Mouse (Mus musculus): ENCODE measurements around the gene Gulp1. TPM values are rescaled to one million over a fixed set of nuclear protein-coding genes. Genes with fewer than 3 reads are reported as not detected.

The Gulp1 gene
- polyA plus RNA-seq (2015; fragmentation: Nextera tagmentation; extraction: Ambion mirVana) = 13.4 and 14.2 TPM in 2 replicates

- no peaks in the 10 kb centered on the region for H3K36me3 ChIP-seq
- H3K27ac ChIP-seq (replicated peaks) = peak within 1 kb of the TSS; percentile 90
- H3K27me3 ChIP-seq (replicated peaks) = no peaks in the 10 kb centered on the region
- peak; percentile 60; the same call in 1 of the 2 replicates for ATAC-seq (ENCODE audit: extremely low read depth, insufficient number of reproducible peaks, low FRiP score, low TSS enrichment)
- H3K4me2 ChIP-seq = peak within 1 kb of the TSS; percentile 82
- H3K9ac ChIP-seq = peak within 1 kb of the TSS; percentile 86
- WGBS = under 1% methylated on average over 55 of the region's 55 CpGs
- peak within 1 kb of the TSS; percentile 82 for H3K4me3 ChIP-seq
- peaks cover 35% of the 10 kb centered on the region for H3K4me1 ChIP-seq
- no peaks in the 10 kb centered on the region for H3K9me3 ChIP-seq
These were observed at the start of gene Gulp1 for GRCm38 (mm10) chr1:44551461-44552370. Gulp1 (plus strand) TSS chr1:44551511.

GRCm38 (mm10) chr1:44550261-44550660, 1.1 kb upstream of the Gulp1 start:
- H3K27ac ChIP-seq (replicated peaks) = no peak overlapping the region
- no peak overlapping the region for H3K4me3 ChIP-seq
- no peak overlapping the region for H3K9ac ChIP-seq
- H3K4me2 ChIP-seq = no peak overlapping the region
- H3K9me3 ChIP-seq = no peaks in the 10 kb centered on the region
- ATAC-seq (ENCODE audit: extremely low read depth, insufficient number of reproducible peaks, low FRiP score, low TSS enrichment) = no peak
- H3K4me1 ChIP-seq = peaks cover 35% of the 10 kb centered on the region
- WGBS = 45% methylated on average over 6 of the region's 6 CpGs
- H3K27me3 ChIP-seq (replicated peaks) = no peaks in the 10 kb centered on the region
- H3K36me3 ChIP-seq = no peaks in the 10 kb centered on the region

DNA sequence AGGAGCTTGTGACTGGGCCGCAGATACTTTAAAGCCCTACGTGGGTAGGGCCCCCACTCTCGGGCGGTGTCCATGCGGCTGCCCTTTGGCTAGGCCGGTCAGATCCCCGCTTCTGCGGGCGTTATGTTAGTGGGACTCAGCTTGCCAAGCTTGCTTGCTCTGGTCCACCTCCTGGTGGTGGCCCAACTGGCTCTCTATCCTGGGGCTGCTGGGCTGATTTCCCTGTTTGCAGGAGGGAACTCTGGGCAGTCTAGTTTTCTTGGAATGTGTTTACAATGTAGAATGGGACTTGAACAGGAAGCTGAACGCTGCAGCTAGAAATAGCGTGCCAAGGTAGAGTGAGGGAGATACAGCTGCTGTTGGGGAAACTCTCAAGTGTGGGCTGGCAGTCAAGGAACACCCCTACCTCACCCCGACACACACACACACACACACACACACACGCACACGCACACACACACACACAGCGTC, 1.1 kb downstream of the Gulp1 start:
- peak; percentile 35; the same call in 1 of the 2 replicates for ATAC-seq (ENCODE audit: extremely low read depth, insufficient number of reproducible peaks, low FRiP score, low TSS enrichment)

GRCm38 (mm10) chr1:44553166-44553898, 2.0 kb downstream of the Gulp1 start:
- Histone ChIP-seq H3K4me2 (peak overlapping the region; percentile 82), H3K27me3 (replicated peaks) (no peaks in the 10 kb centered on the region), H3K4me1 (peaks cover 35% of the 10 kb centered on the region), H3K9ac (0 out of 2 replicates have a peak overlapping the region, but pooled peaks have one; percentile 48), H3K36me3 (no peaks in the 10 kb centered on the region), H3K9me3 (no peaks in the 10 kb centered on the region), H3K4me3 (peak overlapping the region; percentile 82), H3K27ac (replicated peaks) (peak overlapping the region; percentile 90)
- 31% methylated on average over 6 of the region's 6 CpGs for WGBS
- ATAC-seq (ENCODE audit: extremely low read depth, insufficient number of reproducible peaks, low FRiP score, low TSS enrichment) = no peak

More for the DNA sequence above, 1.1 kb downstream of the Gulp1 start:
- peak overlapping the region; percentile 90 for H3K27ac ChIP-seq (replicated peaks)
- H3K9me3 ChIP-seq = no peaks in the 10 kb centered on the region
- H3K4me2 ChIP-seq = peak overlapping the region; percentile 82
- WGBS = 9% methylated on average over 15 of the region's 15 CpGs
- peaks cover 35% of the 10 kb centered on the region for H3K4me1 ChIP-seq
- peak overlapping the region; percentile 86 for H3K9ac ChIP-seq
- no peaks in the 10 kb centered on the region for H3K27me3 ChIP-seq (replicated peaks)
- H3K36me3 ChIP-seq = no peaks in the 10 kb centered on the region
- peak overlapping the region; percentile 82 for H3K4me3 ChIP-seq

GRCm38 (mm10) chr1:44567431-44567830, 16.1 kb downstream of the Gulp1 start:
- no peaks in the 10 kb centered on the region for H3K36me3 ChIP-seq
- WGBS = 78% methylated on average over 4 of the region's 4 CpGs
- no peak overlapping the region for H3K27ac ChIP-seq (replicated peaks)
- H3K27me3 ChIP-seq (replicated peaks) = no peaks in the 10 kb centered on the region
- no peaks in the 10 kb centered on the region for H3K9me3 ChIP-seq
- no peak overlapping the region for H3K4me2 ChIP-seq
- ATAC-seq (ENCODE audit: extremely low read depth, insufficient number of reproducible peaks, low FRiP score, low TSS enrichment) = no peak
- no peaks in the 10 kb centered on the region for H3K4me1 ChIP-seq
- no peak overlapping the region for H3K4me3 ChIP-seq
- H3K9ac ChIP-seq = no peak overlapping the region

DNA sequence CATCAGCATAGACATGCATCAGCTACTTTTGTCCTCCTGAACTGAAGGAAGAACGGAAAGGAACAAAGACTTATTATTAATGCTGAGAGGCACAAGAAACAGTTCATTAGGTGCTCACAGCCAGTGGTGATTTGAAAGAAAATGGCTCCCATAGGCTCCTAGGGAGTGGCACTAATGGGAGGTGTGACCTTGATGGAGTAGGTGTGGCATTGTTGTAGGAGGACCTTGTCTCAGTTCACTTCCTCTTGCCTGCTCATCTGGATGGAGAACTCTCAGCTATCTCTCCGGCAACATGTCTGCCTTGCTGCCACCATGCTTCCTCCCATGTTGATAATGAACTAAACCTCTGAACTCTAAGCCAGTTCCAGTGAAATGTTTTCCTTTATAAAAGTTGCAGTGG, 17.0 kb downstream of the Gulp1 start:
- Histone ChIP-seq H3K4me1 (no peaks in the 10 kb centered on the region), H3K36me3 (no peaks in the 10 kb centered on the region), H3K4me2 (no peak overlapping the region), H3K27me3 (replicated peaks) (no peaks in the 10 kb centered on the region), H3K27ac (replicated peaks) (no peak overlapping the region), H3K9me3 (no peaks in the 10 kb centered on the region), H3K9ac (no peak overlapping the region), H3K4me3 (no peak overlapping the region)
- no peak for ATAC-seq (ENCODE audit: extremely low read depth, insufficient number of reproducible peaks, low FRiP score, low TSS enrichment)
- 76% methylated on average over 2 of the region's 2 CpGs for WGBS

DNA sequence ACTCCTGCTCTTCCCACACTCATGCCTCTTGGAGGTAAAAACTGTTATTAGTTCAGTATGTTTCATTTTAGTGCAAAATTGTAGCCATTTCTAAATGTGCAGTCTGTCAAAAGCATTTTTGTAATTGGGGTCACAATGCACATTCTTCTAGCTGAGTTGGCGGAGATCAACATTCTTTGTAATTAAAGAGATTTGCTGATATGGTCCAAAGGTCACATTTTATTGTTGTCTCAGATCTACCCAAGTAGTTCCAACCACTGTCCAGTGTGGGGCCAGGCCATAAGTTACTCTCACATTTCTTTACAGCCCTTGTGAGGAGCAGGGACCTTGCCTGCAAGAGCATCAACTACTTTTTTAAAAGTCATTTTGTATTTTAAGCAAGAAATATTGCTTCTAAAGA, 24.7 kb downstream of the Gulp1 start:
- Histone ChIP-seq H3K4me1 (no peaks in the 10 kb centered on the region; the same call in 1 of the 2 replicates), H3K36me3 (no peaks in the 10 kb centered on the region), H3K9me3 (no peaks in the 10 kb centered on the region), H3K4me2 (no peak overlapping the region), H3K9ac (no peak overlapping the region), H3K4me3 (no peak overlapping the region), H3K27ac (replicated peaks) (no peak overlapping the region), H3K27me3 (replicated peaks) (no peaks in the 10 kb centered on the region)
- WGBS = 75% methylated on average over 1 of the region's 1 CpGs
- no peak for ATAC-seq (ENCODE audit: extremely low read depth, insufficient number of reproducible peaks, low FRiP score, low TSS enrichment)

DNA sequence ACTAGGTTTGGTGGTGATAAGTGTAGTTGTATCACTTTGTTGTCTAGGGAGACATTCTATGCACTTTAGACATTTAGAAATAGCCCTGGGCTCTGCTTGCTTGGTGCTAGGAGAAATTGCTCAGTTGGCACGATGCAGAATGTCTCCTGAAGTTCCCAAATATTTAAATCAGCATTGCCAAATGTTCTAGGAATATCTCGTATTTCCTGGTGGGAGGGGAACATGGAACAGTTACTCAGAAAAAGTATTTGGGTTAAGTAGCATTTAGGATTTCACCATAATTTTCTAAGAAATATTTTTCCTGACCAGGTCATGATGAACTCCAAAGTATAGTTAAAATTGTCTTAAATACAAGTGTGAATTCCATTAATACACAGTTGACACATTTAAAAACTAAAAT, 25.3 kb downstream of the Gulp1 start:
- Histone ChIP-seq H3K4me2 (no peak overlapping the region), H3K36me3 (no peaks in the 10 kb centered on the region), H3K27ac (replicated peaks) (no peak overlapping the region), H3K9me3 (no peaks in the 10 kb centered on the region), H3K9ac (no peak overlapping the region), H3K4me3 (no peak overlapping the region), H3K4me1 (no peaks in the 10 kb centered on the region; the same call in 1 of the 2 replicates), H3K27me3 (replicated peaks) (no peaks in the 10 kb centered on the region)
- 55% methylated on average over 2 of the region's 2 CpGs for WGBS
- no peak for ATAC-seq (ENCODE audit: extremely low read depth, insufficient number of reproducible peaks, low FRiP score, low TSS enrichment)

GRCm38 (mm10) chr1:44580390-44580789, 29.1 kb downstream of the Gulp1 start:
- H3K36me3 ChIP-seq = no peaks in the 10 kb centered on the region
- no peak overlapping the region for H3K4me2 ChIP-seq
- ATAC-seq (ENCODE audit: extremely low read depth, insufficient number of reproducible peaks, low FRiP score, low TSS enrichment) = no peak
- H3K9ac ChIP-seq = no peak overlapping the region
- no peaks in the 10 kb centered on the region for H3K27me3 ChIP-seq (replicated peaks)
- H3K9me3 ChIP-seq = no peaks in the 10 kb centered on the region
- no peak overlapping the region for H3K4me3 ChIP-seq
- 84% methylated on average over 3 of the region's 3 CpGs for WGBS
- no peak overlapping the region for H3K27ac ChIP-seq (replicated peaks)
- peaks cover 10% of the 10 kb centered on the region for H3K4me1 ChIP-seq

GRCm38 (mm10) chr1:44584886-44585385, 33.6 kb downstream of the Gulp1 start:
- WGBS = 4% methylated on average over 3 of the region's 3 CpGs
- Histone ChIP-seq H3K27ac (replicated peaks) (peak overlapping the region; percentile 33; the same call in 1 of the 2 replicates), H3K4me2 (no peak overlapping the region), H3K9ac (0 out of 2 replicates have a peak overlapping the region, but pooled peaks have one; percentile 11), H3K9me3 (no peaks in the 10 kb centered on the region), H3K4me3 (no peak overlapping the region), H3K36me3 (no peaks in the 10 kb centered on the region), H3K27me3 (replicated peaks) (no peaks in the 10 kb centered on the region), H3K4me1 (peaks cover 15% of the 10 kb centered on the region)
- ATAC-seq (ENCODE audit: extremely low read depth, insufficient number of reproducible peaks, low FRiP score, low TSS enrichment) = no peak

DNA sequence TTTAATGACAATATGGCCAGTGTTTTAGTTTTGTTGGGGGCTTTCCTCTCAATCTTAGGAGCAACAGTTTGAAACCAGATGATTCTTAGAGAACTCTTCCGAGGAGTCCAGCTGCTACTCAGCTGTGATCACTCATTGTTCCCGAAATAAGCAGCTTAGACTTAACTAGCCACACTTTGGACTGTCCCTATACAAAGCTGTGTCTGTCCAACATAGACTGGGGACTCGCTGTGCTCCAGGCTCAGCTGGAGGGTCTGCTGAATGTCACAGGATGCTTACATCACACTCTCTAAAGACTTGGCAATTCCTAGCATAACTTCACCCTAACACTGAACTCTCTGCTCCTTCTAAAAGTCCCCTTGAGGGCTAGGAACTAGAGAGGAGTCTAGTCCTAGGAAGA, 40.4 kb downstream of the Gulp1 start:
- H3K27ac ChIP-seq (replicated peaks) = peak overlapping the region; percentile 70
- H3K36me3 ChIP-seq = no peaks in the 10 kb centered on the region
- H3K4me2 ChIP-seq = peak overlapping the region; percentile 36
- no peak overlapping the region for H3K9ac ChIP-seq
- 20% methylated on average over 3 of the region's 3 CpGs for WGBS
- H3K4me1 ChIP-seq = peaks cover 26% of the 10 kb centered on the region
- no peak overlapping the region for H3K4me3 ChIP-seq
- peak; percentile 63; the same call in 1 of the 2 replicates for ATAC-seq (ENCODE audit: extremely low read depth, insufficient number of reproducible peaks, low FRiP score, low TSS enrichment)
- no peaks in the 10 kb centered on the region for H3K27me3 ChIP-seq (replicated peaks)
- H3K9me3 ChIP-seq = no peaks in the 10 kb centered on the region
